Mouse (Mus musculus): Measurements from ENCODE around the gene Ripply1. TPM values are rescaled to one million over a fixed set of nuclear protein-coding genes. Genes with fewer than 3 reads are reported as not detected.
A peak's percentile ranks its signal among the peaks of the same experiment; 100 is the strongest.
"Not testable (repeated sequence)": the region's sequence is repeated elsewhere in the genome, so short reads cannot be mapped to it uniquely, and the experiment has no call there.

The Ripply1 gene
- polyA plus RNA-seq, 1 experiment: 0.46 TPM

DNA sequence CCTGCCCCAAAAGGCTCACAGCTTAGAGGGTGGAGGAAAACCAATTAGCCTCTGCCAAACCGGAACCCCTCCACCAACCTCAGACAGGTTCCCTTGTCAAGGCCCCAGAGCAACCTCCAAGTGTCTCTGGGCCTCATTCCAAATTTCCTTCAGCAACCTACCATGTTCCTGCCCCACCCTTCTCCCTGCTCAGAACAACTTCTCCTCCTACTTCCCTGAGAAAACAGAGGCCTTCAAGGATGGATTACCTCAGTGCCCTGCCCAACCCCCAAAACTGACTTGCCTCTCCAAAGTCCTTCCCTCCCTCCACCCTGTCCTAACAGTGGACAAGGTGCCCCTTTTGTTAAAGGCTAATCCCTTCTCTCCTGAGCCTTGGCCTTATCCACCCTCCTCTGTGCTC is 3.6 kb upstream of the Ripply1 start:
- DNase-seq (ENCODE audit: low read depth, low spot score): no peak
- 44% methylated on average over 1 of the region's 1 CpGs for WGBS

DNA sequence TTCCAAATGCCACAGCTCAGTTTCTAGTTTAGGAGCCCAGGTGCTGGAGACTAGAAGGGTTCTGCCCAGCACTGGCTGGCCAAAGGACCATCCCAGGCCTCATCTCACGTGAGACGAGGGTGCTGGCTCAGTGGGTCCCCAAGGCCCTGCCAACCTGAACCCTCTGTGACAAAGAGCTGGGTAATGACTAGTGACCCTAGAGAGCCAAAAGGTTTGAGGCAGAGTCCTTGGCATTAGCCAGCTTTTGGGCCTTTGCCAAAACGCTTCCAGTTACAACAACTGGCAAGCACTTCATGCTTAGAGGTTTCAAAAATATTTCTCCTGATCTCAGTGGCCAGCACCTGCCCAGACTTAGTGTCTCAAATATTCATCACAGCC is 881 bp upstream of the Ripply1 start:
- 77% methylated on average over 3 of the region's 3 CpGs for WGBS
- no peak for DNase-seq (ENCODE audit: low read depth, low spot score)

DNA sequence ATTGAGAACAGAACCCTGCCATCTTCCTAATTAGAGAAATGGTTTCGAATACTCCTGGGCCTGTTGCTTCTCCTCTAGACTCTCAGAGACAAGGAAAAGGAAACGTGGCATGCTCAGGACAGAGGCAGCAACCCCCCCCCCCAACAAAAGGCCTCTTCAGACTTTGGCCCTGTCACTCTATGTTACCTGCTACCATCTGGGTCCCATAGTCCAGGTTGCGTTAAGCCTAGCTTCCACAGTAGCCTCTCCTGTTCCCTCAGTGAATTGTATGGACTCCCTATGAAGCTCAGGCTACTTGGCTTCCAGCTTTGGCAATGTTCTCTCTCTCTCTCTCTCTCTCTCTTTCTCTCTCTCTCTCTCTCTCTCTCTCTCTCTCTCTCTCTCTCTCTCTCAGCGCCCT is 590 bp downstream of the Ripply1 start:
- DNase-seq (ENCODE audit: low read depth, low spot score): no peak
- 66% methylated on average over 4 of the region's 4 CpGs for WGBS

DNA sequence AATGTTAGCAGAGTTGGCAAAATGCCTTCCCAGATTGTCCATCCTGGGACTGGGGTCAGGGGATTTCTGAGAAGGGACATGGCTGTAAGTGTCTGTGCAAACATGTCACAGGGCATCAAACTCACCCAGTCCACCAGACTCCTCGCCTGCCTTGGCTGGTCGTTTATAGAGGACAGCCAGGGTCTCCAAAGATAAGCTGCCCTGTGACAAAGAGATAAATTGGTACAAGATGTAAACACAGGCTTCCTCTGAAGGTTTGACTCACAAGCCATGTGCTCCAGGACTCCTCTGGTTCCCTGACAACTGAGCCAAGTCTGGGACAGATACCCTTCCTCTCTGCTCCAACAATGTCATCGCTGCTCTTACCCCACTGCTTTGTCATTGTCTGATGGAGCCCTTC is 1.2 kb downstream of the Ripply1 start:
- no peak for DNase-seq (ENCODE audit: low read depth, low spot score)
- 42% methylated on average over 3 of the region's 3 CpGs for WGBS

DNA sequence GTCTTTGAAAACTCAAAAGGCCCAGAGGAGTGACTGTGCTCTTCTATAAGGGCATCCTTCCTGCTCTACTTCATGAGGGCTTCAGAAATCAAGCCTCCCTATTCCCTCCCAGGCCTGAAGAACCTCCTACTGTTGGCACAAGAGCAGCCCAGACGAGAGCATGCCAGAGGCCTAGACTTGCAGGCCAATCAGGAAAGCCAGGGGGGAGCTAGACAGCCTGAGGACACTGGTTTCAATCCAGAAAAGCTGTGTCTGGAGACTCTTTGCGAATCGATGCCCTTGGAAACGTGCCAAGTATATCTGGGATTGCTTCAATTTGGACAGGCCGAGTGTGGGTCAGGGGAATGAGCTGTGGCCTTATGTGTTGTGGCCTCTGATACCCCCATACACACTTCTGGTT is 2.8 kb downstream of the Ripply1 start:
- WGBS: 64% methylated on average over 5 of the region's 5 CpGs
- no peak for DNase-seq (ENCODE audit: low read depth, low spot score)

DNA sequence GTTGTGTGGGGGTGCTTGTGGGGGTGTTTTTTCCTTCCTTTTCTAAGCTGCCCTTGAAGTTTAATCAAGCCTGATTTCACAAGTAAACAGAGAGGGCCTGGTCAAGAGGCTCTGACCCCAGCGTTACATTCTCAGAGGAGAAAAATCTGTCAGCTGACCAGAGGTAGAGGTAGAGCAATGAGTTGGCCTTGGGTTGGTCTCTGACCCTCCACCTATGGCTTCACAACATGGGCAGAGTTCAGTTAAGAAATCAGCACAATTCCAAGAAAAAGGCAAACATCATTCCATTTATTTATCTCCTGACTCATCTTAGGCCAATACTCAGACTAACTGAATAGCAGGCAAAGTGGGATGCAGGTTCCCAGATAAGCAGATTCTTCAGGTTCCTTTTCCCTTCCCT is 3.3 kb downstream of the Ripply1 start:
- 86% methylated on average over 1 of the region's 1 CpGs for WGBS
- DNase-seq (ENCODE audit: low read depth, low spot score): no peak

DNA sequence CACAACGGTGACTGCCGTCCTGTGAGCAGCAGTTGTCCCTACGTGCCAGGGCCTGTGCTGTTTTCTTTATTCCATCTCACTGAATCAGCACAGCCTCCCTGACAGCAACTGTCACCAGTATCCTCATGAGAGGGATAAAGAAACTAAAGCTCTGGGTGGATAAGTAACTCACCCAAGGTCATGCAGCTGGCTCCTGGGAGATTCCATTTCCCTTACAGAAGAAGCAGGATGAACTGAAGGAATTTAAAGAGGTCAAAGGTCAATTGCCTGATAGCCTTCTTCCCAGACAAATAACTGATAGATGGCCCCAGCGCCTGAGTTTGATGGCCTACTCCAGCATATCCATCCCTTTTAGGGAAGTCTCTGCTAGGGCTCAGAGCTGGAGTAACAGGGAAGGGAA is 4.8 kb downstream of the Ripply1 start:
- DNase-seq (ENCODE audit: low read depth, low spot score): no peak

DNA sequence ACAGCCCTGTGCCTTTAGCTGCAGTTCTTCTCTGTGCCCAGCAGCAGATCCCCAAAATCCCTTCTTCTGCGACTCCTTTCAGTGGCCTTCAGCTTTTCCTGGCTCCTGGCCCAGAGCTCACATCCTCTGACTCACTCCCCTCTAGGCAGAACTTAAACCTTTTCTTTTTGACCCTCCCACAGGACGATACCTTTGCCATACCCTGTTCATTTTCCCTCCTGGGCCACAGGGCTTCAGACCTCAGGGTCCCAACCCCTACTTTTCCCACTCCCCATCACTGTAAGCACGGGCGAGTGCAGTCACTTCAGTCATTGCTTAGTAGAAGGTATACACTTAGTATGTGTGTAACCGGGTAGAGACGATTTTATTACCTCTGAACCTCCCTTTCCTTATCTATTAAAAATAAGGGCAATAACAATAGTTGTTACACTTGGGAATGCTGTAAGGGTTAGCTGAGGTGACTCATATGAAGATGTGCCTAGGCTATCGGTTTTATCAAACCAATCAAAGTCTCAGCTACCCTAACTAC is 7.0 kb downstream of the Ripply1 start:
- 32% methylated on average over 7 of the region's 7 CpGs for WGBS

More for the DNA sequence above, 4.8 kb downstream of the Ripply1 start:
- 45% methylated on average over 4 of the region's 4 CpGs for WGBS

DNA sequence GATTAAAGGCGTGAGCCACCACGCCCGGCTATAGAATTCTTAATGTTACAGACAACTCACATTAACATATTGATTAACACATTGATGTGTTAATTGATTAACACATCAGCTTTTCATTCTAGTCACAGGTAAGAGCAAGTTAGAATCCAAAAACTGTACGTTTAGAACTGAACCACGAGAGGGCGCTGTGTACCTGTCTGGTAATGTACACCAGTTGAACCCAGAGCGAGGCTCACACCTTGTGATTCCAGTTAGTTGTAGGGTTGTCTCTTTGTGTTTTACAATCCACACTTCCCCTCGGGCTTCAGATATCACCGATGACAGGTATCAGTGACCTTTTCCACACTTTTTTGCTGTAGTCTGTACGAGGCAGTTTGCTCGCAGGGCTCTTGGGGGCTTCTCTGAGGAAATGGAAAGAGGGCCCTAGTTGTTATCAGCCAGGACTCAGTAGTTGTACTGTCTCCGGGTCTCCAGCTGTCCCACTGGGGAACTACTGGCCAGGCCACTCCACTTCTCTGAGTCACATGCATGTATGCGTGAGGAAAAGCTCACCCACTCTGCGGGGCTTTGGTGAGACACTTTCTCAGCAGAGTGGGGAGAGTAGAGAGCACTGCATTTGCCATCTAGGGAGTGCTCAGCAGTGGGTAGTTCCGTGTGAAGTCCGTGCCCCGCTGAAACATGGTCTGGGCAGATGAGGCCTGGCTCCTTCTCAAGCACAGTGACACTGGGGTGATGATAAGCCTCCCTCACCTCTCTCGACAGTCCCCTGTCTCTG is 7.7 kb downstream of the Ripply1 start:
- no peak for DNase-seq (ENCODE audit: low read depth, low spot score)
- WGBS: 23% methylated on average over 18 of the region's 18 CpGs

More for the DNA sequence above, 7.0 kb downstream of the Ripply1 start:
- no peak for DNase-seq (ENCODE audit: low read depth, low spot score)

DNA sequence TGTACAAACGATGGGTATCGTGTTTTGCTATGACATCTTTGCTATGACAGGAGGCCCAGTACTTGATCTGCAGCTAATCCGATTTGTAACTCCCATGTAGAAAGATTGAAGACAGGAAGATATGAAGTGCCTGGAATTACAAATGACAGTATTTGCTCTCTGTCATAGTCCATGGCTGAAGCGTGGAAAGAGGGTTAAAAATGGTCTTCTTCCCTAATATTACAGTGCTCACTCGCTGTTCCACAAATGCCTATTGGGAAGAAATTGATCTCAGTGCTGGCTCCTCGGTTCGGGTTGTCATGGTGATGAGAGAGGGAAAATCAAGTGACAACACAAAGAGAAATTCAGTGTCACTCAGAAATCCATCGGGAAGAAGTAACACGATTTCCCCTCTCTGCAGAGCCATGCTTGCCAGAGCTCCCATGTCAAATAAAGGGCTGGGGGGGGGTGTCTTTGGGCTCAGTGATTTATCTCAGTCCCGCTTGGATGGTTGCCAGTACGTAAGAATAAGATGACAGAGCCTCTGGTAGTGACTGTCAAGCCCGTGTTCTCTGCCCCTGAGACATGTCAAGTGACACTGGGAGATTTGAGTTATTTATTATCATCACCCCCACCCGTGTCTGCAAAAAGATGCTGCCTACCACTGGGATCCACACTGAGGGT is 12.0 kb downstream of the Ripply1 start:
- 77% methylated on average over 13 of the region's 13 CpGs for WGBS
- DNase-seq (ENCODE audit: low read depth, low spot score): no peak

DNA sequence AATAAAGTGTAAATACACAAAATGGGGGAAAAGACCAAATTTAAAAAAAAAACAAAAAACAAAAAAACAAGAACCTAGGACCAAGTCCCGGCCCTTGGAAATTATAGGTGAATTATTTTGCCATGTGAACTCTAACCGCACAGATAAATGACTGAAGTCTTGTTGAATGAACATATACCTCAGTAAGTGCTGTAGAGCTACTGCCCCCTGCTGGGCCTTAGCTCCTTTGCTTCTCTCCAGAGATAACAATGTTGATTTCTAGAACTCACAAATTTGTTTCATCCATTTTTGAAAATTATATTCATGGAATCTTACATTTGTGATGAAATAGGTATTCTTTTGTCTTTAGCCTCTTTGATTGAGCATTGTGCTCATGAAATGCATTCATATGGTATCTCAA is 19.6 kb downstream of the Ripply1 start:
- WGBS: 48% methylated on average over 2 of the region's 2 CpGs
- DNase-seq (ENCODE audit: low read depth, low spot score): no peak

DNA sequence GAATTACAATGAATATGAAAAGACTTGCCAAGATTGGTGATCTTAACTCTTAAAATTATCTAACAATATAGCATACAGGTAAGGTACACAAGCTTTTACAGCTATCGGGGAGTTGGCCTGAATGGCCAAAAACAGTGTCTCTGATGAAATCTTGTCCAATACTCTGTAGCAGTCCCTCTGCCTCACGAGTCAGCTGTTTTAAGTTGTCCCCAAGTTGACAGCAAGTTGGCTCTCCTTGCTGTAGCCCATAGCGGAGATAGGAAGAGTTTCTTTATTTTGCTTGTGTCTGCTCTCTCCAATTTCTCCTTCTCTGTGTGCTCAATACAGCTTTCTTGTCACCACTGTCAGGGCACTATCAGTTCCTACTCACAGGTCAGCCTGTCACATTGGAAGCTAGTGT is 23.5 kb downstream of the Ripply1 start:
- WGBS: 74% methylated on average over 3 of the region's 3 CpGs
- DNase-seq (ENCODE audit: low read depth, low spot score): not testable (repeated sequence)

DNA sequence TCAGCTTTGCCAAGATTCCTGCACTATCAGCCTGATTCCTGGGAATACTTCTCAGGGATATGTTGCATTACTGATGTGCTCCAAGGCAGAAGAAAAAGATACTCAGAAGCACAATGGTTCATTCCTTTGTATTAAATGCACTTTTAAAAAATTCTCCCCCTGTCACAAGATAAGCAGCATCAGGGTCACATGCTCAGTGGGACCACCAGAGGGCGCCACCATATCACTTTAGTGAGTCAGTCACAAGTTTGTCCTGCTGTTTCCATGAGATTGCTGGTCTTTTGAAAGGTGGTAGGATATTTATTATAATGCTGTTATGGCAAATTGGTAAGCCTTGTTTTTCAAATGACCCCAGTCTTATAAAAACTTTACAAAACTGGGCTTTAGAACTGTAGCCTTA is 30.3 kb downstream of the Ripply1 start:
- 0% methylated on average over 1 of the region's 1 CpGs for WGBS
- DNase-seq (ENCODE audit: low read depth, low spot score): no peak

DNA sequence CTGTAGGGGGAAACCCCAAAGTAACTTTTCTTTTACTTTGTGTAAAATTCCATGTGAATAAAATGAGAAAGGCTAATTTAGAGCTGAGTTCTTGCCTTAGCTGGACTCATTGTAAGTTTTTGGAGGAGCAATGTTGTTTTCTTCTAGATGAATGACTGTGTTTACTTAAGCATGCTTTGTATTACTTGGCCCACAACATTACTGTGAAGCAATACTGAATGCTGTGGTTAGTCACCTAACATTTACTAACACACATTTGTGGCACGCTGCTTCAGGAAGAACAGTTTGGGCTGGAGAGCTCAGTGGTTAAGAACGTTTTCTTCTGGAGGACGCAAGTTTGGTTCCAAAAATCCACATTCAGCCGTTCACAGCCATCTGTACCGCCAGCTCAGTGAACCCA is 45.1 kb downstream of the Ripply1 start:
- no peak for DNase-seq (ENCODE audit: low read depth, low spot score)
- 81% methylated on average over 5 of the region's 5 CpGs for WGBS

DNA sequence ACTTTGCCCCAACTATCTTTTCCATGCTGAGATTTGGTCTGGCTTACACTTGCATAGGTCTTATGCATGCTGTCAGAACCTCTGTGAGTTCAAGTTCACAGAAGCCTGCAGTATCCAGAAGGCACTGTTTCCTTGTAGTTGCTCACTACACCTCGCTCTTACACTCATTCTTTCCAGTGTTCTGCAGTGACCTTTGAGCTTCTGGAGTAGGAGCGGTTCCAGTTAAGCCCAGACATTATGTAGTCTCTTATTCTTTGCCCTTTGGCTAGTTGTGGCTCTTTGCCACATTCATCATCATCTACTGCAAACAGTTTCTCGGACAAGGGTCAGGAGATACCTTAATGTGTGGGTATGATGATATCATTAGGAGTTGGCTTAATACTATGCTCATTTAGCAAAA is 51.6 kb downstream of the Ripply1 start:
- 49% methylated on average over 3 of the region's 3 CpGs for WGBS
- DNase-seq (ENCODE audit: low read depth, low spot score): peak; percentile 51

Other genes starting within 250 kb of the Ripply1 start
- gene Rnf128, start 219.0 kb downstream of the Ripply1 start, polyA plus RNA-seq (2012; rRNA removed): 30.0 and 59.9 TPM in 2 replicates
- gene Tbc1d8b, start 97.4 kb downstream of the Ripply1 start, polyA plus RNA-seq (2012; rRNA removed): 1.5 and 3.9 TPM in 2 replicates
- gene Gm15013, start 67.9 kb downstream of the Ripply1 start, polyA plus RNA-seq (2012; rRNA removed): 0.24 TPM in 1 of 2 replicates, not detected in the other
- gene Cldn2, start 18.5 kb upstream of the Ripply1 start, polyA plus RNA-seq (2012; rRNA removed): 47.1 and 114 TPM in 2 replicates
- gene Morc4, start 89.3 kb upstream of the Ripply1 start, polyA plus RNA-seq (2012; rRNA removed): 1.7 and 2.7 TPM in 2 replicates
- 0.24 and 0.59 TPM in 2 replicates for gene Rbm41, start 216.2 kb upstream of the Ripply1 start, polyA plus RNA-seq (2012; rRNA removed)

All from large intestine, adult 2 months (tissue).